Mouse (Mus musculus): ENCODE measurements around the gene Drd4. TPM values are rescaled to one million over a fixed set of nuclear protein-coding genes. Genes with fewer than 3 reads are reported as not detected.
"Not testable (repeated sequence)": the region's sequence is repeated elsewhere in the genome, so short reads cannot be mapped to it uniquely, and the experiment has no call there.

The Drd4 gene
- total RNA-seq (2012; rRNA removed) (not detected in 2 replicates), polyA plus RNA-seq (2012; ENCODE audit: insufficient read depth in 1 of 2, insufficient read length in 2 of 2, low read depth in 1 of 2, low replicate concordance in 2 of 2, missing spikeins in 1 of 2) (not detected)

DNA sequence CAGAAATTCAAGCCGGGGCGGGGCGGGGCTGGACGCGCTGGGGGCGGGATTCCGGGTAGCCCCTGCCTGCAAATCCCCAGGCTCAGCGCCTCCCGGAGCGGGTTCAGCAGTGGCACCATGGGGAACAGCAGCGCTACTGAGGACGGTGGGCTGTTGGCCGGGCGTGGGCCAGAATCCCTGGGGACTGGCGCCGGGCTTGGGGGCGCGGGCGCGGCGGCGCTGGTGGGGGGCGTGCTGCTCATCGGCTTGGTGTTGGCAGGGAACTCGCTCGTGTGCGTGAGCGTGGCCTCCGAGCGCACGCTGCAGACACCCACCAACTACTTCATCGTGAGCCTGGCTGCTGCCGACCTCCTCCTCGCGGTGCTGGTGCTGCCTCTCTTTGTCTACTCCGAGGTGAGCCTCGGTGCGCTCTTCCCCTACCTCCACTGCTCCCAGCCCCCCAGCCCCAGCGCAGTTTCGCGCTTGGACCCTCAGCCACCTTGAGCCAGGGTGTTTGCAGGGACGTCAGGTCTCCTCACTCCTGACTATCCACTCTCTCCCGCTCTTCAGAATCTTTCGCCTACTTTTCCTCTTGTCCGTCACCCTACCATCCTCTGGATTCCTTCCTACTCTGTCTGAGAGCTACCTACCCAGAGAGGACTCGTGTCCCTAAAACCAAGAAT, at the start of gene Drd4:
Drd4 (plus strand) TSS at position 86 of the 662 bp plus-strand sequence.
- no peaks in the 10 kb centered on the region for H3K27me3 ChIP-seq (ENCODE audit: control insufficient read depth in 1 of 2, insufficient read depth in 2 of 2, low read length in 2 of 2)
- H3K27ac ChIP-seq (ENCODE audit: control insufficient read depth, low read depth, low read length) = no peak within 1 kb of the TSS
- no peaks in the 10 kb centered on the region for H3K79me2 ChIP-seq (ENCODE audit: control insufficient read depth, insufficient read depth, low read length, poor library complexity)
- DNase-seq (ENCODE audit: low read depth, low spot score) = no peak
- H3K9me3 ChIP-seq (replicated peaks; ENCODE audit: insufficient read depth, low read length) = no peaks in the 10 kb centered on the region
- H3K4me3 ChIP-seq (ENCODE audit: control insufficient read depth in 1 of 2, insufficient read depth in 1 of 2, low read depth in 2 of 2, low read length in 2 of 2) = no peak within 1 kb of the TSS
- no peak within 1 kb of the TSS for H3K9ac ChIP-seq (ENCODE audit: control insufficient read depth, low read depth, low read length, poor library complexity, severe bottlenecking)
- H3K36me3 ChIP-seq (ENCODE audit: control insufficient read depth in 1 of 2, insufficient read depth in 2 of 2, low read length in 2 of 2) = no peaks in the 10 kb centered on the region
- no peaks in the 10 kb centered on the region for H3K4me1 ChIP-seq (ENCODE audit: control insufficient read depth in 1 of 2, insufficient read depth in 2 of 2, low read length in 2 of 2)
- TF ChIP-seq KAT2A (conservative IDR thresholded peaks at IDR 0.05; ENCODE audit: low read depth, low read length) (no peak), MXI1 (IDR thresholded peaks at IDR 0.05; ENCODE audit: low read depth, low read length) (no peak), POLR2AphosphoS5 (IDR thresholded peaks at IDR 0.05; ENCODE audit: borderline replicate concordance, low read depth, low read length) (no peak), POLR2AphosphoS2 (IDR thresholded peaks at IDR 0.05; ENCODE audit: low read length) (no peak), UBTF (IDR thresholded peaks at IDR 0.05; ENCODE audit: borderline replicate concordance, insufficient read depth, low read depth, low read length) (no peak), CHD2 (IDR thresholded peaks at IDR 0.05; ENCODE audit: low read length) (no peak), ZNF384 (IDR thresholded peaks at IDR 0.05; ENCODE audit: low read depth, low read length) (no peak), MAX (IDR thresholded peaks at IDR 0.05; ENCODE audit: low read length) (no peak), CTCF (IDR thresholded peaks at IDR 0.05 in 2 of 3, conservative IDR thresholded peaks at IDR 0.05 in 1 of 3; ENCODE audit: control insufficient read depth in 1 of 3, insufficient read depth in 1 of 3, low read depth in 2 of 3, low read length in 3 of 3, poor library complexity in 1 of 3, severe bottlenecking in 1 of 3) (no peak)

DNA sequence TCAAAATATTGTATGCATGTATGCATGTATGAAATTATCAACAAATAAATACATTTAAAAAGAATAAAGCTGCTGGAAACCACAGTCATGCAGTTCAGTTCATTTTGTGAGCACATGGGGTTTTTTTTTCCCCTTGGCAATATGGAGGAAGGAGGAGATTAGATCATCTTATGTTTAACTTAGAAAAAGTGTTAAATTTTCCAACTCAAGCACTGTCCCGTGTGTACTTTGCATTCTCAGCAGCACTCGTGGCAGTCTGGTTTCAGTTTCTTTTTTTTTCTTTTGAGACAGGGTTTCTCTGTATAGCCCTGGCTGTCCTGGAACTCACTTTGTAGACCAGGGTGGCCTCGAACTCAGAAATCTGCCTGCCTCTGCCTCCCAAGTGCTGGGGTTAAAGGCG, 41.3 kb upstream of the Drd4 start:
- DNase-seq (ENCODE audit: low read depth, low spot score) = not testable (repeated sequence)

DNA sequence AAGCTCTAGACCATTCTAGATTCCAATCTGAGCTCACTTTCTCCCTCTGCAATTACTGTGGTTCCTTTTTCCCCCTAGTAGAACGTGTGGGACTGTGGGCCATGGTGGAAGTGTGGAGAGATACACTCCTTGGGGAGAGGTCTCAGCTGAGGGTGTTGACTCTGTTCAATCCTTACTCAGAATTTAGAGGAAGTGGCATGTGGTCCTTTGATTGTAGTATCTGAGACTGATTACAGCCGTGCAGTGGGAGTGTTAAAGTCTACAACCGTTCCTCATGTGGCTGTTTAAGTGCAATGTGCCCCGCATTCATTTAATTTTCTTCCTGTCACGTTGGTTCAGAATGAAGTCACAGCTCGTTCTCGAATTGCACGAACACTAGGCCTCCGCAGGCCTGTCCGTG, 35.6 kb upstream of the Drd4 start:
- Histone ChIP-seq H3K27ac (ENCODE audit: control insufficient read depth, low read depth, low read length) (no peak overlapping the region), H3K36me3 (ENCODE audit: control insufficient read depth in 1 of 2, insufficient read depth in 2 of 2, low read length in 2 of 2) (peaks cover 0 to 36% of the 10 kb centered on the region in 2 experiments; a peak in 3 of 4 replicates), H3K4me1 (ENCODE audit: control insufficient read depth in 1 of 2, insufficient read depth in 2 of 2, low read length in 2 of 2) (no peaks in the 10 kb centered on the region; a peak in 1 of 4 replicates), H3K4me3 (ENCODE audit: control insufficient read depth in 1 of 2, insufficient read depth in 1 of 2, low read depth in 2 of 2, low read length in 2 of 2) (no peak overlapping the region), H3K27me3 (ENCODE audit: control insufficient read depth in 1 of 2, insufficient read depth in 2 of 2, low read length in 2 of 2) (no peaks in the 10 kb centered on the region), H3K9me3 (replicated peaks; ENCODE audit: insufficient read depth, low read length) (no peaks in the 10 kb centered on the region), H3K9ac (ENCODE audit: control insufficient read depth, low read depth, low read length, poor library complexity, severe bottlenecking) (no peak overlapping the region), H3K79me2 (ENCODE audit: control insufficient read depth, insufficient read depth, low read length, poor library complexity) (no peaks in the 10 kb centered on the region)
- DNase-seq (ENCODE audit: low read depth, low spot score) = peak; percentile 66
- TF ChIP-seq RAD21 (IDR thresholded peaks at IDR 0.05; ENCODE audit: low read depth, low read length) (no peak), MEF2A (IDR thresholded peaks at IDR 0.05; ENCODE audit: extremely low read depth, insufficient replicate concordance, low read depth, low read length, poor library complexity, severe bottlenecking) (no peak), MAZ (IDR thresholded peaks at IDR 0.05; ENCODE audit: low read depth, low read length) (no peak), ZMIZ1 (IDR thresholded peaks at IDR 0.05; ENCODE audit: low read depth, low read length) (no peak), MYC (IDR thresholded peaks at IDR 0.05; ENCODE audit: low read depth, low read length) (no peak), GATA1 (IDR thresholded peaks at IDR 0.05; ENCODE audit: low read depth, low read length) (peak; percentile 51; the same call in 1 of the 2 replicates), GABPA (IDR thresholded peaks at IDR 0.05; ENCODE audit: low read depth, low read length) (no peak), NRF1 (IDR thresholded peaks at IDR 0.05; ENCODE audit: insufficient read depth, low read depth, low read length, poor library complexity, severe bottlenecking) (no peak), JUND (IDR thresholded peaks at IDR 0.05; ENCODE audit: low read depth, low read length) (no peak), CTCF (IDR thresholded peaks at IDR 0.05 in 2 of 3, conservative IDR thresholded peaks at IDR 0.05 in 1 of 3; ENCODE audit: control insufficient read depth in 1 of 3, insufficient read depth in 1 of 3, low read depth in 2 of 3, low read length in 3 of 3, poor library complexity in 1 of 3, severe bottlenecking in 1 of 3) (no peak), EP300 (IDR thresholded peaks at IDR 0.05; ENCODE audit: low read depth in 1 of 2, low read length in 2 of 2) (peak; percentile 46 to 58; a peak in 2 of 4 replicates), E2F4 (IDR thresholded peaks at IDR 0.05; ENCODE audit: borderline replicate concordance, low read depth, low read length) (no peak), KAT2A (conservative IDR thresholded peaks at IDR 0.05; ENCODE audit: low read depth, low read length) (no peak), MAX (IDR thresholded peaks at IDR 0.05; ENCODE audit: low read length) (no peak), MAFK (IDR thresholded peaks at IDR 0.05; ENCODE audit: borderline replicate concordance, low read depth, low read length) (no peak), POLR2A (IDR thresholded peaks at IDR 0.05; ENCODE audit: control insufficient read depth in 1 of 2, insufficient read depth in 1 of 2, low read depth in 1 of 2, low read length in 2 of 2, poor library complexity in 1 of 2) (no peak), MYB (IDR thresholded peaks at IDR 0.05; ENCODE audit: low read depth, low read length) (no peak), POLR2AphosphoS2 (IDR thresholded peaks at IDR 0.05; ENCODE audit: low read length) (no peak), TBP (IDR thresholded peaks at IDR 0.05; ENCODE audit: low read depth, low read length) (no peak)

More for the DNA sequence above, 41.3 kb upstream of the Drd4 start:
- H3K79me2 ChIP-seq (ENCODE audit: control insufficient read depth, insufficient read depth, low read length, poor library complexity); H3K27ac ChIP-seq (ENCODE audit: control insufficient read depth, low read depth, low read length); H3K9me3 ChIP-seq (replicated peaks; ENCODE audit: insufficient read depth, low read length); H3K9ac ChIP-seq (ENCODE audit: control insufficient read depth, low read depth, low read length, poor library complexity, severe bottlenecking); H3K27me3 ChIP-seq (ENCODE audit: control insufficient read depth in 1 of 2, insufficient read depth in 2 of 2, low read length in 2 of 2); H3K4me1 ChIP-seq (ENCODE audit: control insufficient read depth in 1 of 2, insufficient read depth in 2 of 2, low read length in 2 of 2); H3K4me3 ChIP-seq (ENCODE audit: control insufficient read depth in 1 of 2, insufficient read depth in 1 of 2, low read depth in 2 of 2, low read length in 2 of 2): not testable (repeated sequence)
- peaks cover 0 to 39% of the 10 kb centered on the region in 2 experiments; a peak in 2 of 4 replicates for H3K36me3 ChIP-seq (ENCODE audit: control insufficient read depth in 1 of 2, insufficient read depth in 2 of 2, low read length in 2 of 2)
